Mouse (Mus musculus) G1E (cell line): ENCODE results near the gene Twsg1.

Experiments
- CTCF ChIP-seq: IDR thresholded peaks from 2 replicates; pipeline ENCODE4 v1.5.1; 2012; ENCODE audit warnings: low read depth, low read length, inconsistent platforms, mixed read lengths
- GATA1 ChIP-seq: IDR thresholded peaks from 2 replicates; pipeline ENCODE4 v1.6.1; 2012; ENCODE audit warnings: borderline replicate concordance, low read length, inconsistent platforms, mixed read lengths

DNA sequence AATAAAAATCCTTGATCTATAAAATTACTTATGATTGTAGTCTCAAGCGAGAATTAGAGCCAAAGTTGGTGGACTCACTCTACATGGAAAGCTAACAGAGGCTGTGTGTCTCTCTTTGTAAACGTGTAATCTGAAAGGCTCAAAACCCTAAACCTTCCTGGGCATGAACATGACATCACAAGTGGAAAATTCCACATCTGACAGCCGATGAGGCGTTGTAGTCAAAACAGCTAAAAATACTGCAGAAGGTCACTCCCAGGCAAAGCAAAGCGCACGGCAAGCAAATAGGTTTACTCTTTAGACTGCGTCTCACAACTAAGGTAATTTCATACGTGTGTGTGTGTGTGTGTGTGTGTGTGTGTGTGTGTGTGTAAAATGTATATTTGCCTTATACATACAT is 3.7 kb downstream of the Twsg1 start:
- TF ChIP-seq CTCF (no peak), GATA1 (no peak)
